Mouse (Mus musculus): Measurements from ENCODE around the gene Tspan32.

Gene Tspan32

DNA sequence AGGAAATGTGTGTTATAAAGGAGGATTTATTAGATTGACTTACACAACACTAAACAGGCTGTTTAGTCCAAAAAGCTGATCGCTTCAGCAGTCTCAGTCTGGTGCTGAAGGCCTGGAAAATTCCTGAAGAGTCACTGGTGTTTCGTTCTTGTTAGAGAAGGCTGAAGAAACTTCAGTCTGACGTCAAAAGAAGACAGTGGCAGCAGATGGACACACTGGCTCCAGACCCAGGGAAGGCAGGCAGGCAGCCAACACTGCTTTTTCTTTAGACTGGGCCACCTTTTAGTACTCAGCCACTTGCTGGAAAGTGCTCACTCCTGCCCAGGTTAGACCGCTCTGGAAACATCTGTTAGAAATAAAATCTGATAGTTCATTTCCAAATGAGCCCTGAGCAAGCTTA is 28.7 kb downstream of the Tspan32 start:
- no peak for DNase-seq (ENCODE audit: extremely low spot score, low spot score)

DNA sequence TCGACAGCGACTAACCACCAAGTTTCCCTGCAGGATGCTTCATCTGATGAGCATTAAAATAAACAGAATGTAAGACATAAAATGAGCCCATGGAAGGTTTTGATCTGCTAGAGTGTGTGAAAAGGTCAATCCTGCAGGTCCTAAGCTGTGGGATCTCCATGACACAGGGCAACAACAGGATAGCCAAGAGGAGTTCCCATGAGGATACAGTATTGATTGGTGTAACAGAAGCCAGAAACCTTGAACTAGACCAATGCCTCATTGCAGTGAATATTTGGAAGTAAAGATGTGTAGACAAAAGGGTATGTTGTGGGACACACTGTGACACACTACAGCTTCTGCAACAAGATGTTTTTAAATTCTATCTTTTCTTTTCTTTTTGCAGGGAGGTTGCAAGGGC is 29.3 kb downstream of the Tspan32 start:
- DNase-seq (ENCODE audit: extremely low spot score, low spot score) = no peak

DNA sequence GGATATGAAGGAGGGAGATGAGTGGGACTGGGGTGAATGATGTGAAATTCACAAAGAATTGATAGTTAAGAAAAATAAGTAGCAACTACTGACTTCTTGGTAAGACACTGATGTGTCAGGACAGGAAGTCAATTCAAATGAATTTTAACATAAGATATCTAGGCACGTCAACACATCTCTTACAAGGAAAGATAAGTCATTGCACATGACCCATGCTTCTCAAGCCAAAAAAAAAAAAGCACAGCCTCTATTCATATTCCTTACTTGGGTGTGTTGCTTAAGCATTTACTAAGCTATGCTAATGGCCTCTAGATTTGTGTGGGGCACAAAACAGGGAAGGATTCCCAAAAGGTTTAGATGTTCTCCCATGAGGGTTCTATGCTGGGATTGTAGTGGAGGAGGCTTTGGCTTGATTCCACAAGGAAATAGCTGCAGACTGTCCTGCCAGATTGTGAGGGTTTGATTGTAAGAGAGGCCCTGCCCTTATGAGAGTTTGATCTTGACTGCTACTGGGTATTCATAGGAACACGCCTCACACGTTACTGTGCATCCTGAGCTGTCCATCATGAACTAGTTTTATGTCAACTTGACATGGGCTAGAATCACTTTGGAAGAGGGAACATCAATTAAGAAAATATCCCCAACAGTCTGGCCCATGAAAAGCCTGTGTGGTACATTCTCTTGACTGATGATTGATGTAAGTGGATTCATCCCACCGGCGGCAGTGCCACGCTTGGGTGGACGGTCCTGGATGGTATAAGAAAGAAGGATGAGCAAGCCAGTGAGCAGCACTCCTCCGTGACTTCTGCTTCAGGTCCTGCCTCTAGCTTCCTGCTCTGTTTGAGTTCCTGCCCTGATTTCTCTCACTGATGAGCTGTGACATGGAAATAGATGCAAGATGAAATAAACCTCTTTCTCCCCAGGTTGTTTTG is 29.9 kb downstream of the Tspan32 start:
- no peak for DNase-seq (ENCODE audit: extremely low spot score, low spot score)

DNA sequence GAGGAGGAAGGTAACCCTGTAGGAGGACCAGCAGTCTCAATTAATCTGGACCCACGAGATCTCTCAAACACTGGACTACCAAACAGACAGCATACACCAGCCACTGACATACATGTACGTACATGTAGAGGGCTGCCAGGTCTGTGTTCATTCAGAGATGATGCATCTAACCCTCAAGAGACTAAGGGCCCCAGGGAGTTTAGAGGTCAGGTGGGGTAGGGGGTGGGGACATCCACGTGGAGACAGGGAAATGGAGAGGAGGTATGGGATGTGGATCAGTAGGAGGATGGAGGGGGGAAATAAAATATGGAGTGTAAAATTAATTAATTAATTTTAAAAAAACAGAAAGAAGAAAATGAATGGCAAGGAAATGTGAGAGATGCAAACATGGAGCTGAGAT is 31.9 kb downstream of the Tspan32 start:
- DNase-seq (ENCODE audit: extremely low spot score, low spot score) = no peak

DNA sequence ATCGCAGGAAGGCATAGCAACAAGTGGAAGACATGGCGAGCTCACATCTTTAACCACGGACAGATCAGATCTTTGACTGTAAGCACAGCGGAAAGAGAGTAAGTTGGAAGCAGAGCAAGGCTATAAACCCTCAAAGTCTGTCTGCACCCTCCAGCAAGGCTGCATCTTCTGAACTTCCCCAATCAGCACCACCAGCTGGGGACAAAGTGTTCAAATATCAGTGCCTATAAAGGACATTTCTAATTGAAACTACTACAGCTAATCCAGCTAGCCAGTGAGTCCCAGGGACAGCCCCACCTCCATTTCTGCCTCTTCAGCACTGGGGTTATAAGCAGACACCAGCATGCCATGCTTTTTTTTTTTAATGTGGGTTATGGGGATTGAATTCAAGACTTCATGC is 32.5 kb downstream of the Tspan32 start:
- DNase-seq (ENCODE audit: extremely low spot score, low spot score) = no peak

DNA sequence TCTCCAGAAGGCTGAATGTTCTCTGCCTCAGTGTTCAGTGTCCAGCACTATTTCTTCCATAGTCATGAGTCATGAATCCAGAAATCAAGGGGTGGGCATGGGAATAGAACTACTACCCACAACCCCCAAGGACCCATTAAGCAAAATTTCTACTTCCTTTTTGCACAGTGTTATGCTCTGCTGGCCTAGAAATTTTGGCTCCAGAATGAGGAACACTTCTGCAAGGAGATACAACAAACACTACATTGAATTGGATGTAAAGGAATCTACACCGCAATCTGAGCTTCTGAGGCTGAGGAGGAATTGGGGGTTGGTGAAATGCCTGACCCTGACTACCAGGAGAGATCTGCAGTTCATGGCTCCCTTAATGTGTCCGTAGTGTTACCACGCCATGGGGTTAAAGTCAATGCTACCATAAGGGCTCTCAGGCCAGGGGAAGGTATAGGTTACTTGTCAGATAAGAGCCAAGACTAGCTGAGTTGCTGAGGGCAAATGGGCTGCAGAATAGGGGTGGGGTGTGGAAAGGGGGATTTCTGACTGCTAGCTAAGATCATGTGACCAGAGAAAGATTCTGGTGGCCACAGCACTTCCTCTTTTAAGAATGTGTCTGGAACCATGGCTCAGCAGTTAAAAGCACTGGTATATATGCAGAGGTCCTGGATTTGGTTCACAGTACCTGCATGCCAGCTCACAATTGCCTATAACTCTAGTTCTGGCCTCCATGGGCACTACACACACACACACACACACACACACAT is 33.5 kb downstream of the Tspan32 start:
- no peak for DNase-seq (ENCODE audit: extremely low spot score, low spot score)

DNA sequence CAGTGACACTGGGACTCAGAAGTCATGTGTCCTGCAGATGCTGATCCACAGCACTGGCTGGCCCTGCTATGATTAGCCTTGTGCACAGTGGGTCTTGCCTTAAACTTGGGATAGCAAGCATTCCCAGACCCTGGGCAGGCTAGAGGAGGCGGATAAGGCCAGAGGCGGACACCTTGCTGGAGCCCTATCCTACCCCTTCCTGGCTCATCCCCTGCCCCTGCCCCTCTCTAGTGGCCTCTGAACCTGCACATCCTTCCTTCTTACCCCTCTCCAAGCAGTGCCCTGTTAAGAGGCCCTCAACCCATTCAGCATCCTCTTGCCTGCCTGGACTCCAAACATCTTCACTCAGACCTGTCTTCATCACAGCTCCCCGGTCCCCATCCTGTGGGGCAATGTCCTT is 35.7 kb downstream of the Tspan32 start:
- DNase-seq (ENCODE audit: extremely low spot score, low spot score) = no peak

DNA sequence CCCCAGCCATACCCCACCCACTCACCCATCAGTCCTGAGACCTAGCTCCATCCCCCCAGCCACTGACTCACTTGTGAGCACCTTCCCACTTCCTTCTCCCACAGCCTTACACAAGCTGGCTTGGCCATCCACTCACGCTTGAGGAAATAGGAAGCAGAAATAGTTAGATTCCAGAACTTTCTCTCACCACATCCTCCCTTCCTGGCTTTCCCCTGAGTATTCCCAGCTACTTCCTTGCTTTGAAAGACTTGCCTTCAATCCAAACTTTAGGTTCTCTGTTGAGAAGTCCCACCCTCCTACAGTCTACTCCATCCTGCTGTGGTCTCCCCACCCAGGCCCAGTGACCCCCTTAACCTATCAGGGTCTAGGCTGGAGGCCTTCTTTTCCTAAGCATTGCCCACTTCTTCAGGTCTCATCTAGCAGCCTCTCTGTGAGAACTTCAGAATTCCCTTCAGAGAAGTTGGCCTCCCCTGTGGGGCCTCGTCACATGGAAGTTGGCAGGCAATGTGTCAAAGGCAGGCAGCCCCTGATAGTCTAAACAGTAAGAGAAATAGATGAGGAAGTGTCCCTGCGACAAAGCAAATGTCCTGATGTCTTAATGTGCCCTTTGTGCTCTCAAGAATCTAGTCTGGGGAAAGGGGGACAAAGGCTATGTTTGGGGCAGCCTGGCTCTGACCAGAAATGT is 36.4 kb downstream of the Tspan32 start:
- no peak for DNase-seq (ENCODE audit: extremely low spot score, low spot score)

DNA sequence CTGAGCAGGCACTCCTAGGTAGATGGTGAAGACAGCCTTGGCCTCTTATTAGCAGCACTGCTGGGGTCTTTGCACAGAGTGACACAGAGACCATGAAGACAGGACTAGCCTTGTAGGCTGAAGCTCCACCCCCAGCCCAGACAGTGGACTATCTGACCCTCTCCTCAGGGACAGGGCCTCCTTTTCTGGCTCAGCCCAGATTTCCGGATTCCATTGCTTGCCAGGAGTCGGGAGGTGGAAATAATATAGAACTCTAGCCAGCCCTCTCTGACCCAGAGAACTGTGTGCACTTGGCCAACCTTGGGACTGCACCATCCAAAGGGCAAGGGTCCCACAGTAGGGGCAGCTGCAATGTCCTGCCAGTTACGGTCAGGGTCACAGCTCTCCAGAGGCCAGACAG is 37.2 kb downstream of the Tspan32 start:
- DNase-seq (ENCODE audit: extremely low spot score, low spot score) = no peak

DNA sequence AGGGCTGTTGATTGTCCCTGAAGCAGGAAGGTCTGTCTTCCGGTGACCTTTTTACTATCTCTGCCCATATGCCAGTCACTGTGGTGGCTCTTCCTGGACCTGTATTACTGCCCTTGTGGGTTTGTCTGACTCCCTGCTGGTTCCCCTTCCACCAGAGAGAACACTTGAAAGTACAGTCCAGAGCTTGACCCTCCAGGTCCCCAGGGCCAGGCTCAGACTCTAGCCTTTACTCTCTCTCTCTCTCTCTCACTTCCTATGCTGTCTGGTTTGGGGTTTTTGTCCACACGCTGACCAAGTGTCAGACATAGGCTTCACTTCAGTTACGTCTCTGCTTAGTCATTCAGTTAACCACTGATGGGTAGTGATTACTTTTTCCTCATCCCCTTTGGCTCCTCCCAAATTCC is 38.1 kb downstream of the Tspan32 start:
- no peak for DNase-seq (ENCODE audit: extremely low spot score, low spot score)

DNA sequence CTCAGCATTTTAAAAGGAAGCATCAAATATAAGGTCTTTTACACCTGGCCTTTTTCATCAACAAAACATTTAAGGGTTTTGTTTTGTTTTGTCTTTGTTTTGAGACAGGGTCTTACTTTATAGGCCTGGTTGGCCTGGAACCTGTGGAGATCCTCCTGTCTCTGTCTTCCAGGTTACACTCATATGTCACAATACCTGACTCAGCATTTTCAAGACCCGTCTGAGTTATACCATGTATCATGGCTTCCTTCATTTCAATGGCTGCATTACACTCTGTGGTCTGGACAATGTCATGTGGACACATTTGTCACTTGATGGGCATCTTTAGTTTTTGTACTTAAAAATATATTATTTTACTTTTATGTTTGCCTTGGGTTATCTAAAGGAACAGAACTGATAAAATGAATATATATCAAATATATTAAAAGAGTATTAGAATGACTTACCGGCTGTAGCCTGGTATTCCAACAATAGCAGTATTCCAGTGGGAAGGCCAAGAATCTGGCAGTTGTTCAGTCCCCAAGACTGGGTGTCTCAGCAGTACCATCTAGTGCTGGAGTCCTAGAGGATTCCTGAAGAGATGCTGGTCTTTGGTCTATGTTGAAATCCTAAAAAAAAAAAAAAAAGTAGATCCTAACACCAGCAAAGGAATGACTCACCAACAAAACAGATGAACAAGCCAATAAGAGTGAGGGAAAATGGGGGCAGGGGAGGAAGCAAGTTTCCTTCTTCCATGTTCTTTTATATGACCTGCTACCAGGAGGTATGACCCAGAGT is 39.4 kb downstream of the Tspan32 start:
- no peak for DNase-seq (ENCODE audit: extremely low spot score, low spot score)

DNA sequence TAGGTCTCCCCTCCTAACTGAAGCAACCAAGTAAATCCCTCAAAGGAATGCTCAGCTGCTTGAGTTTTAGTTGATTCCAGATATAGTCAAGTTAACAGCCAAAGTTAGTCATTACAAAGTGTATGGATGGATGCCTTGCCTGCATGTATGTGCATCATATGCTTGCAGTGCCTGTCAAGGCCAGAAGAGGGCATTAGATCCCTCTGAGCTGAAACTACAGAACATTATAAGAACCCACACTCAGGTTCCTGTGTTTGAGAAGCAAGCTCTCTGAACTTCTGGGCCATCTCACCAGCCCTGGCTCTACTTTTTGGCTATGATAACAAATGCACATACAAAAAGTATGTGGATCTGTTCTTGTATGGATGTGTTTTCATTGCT is 40.0 kb downstream of the Tspan32 start:
- DNase-seq (ENCODE audit: extremely low spot score, low spot score) = no peak

DNA sequence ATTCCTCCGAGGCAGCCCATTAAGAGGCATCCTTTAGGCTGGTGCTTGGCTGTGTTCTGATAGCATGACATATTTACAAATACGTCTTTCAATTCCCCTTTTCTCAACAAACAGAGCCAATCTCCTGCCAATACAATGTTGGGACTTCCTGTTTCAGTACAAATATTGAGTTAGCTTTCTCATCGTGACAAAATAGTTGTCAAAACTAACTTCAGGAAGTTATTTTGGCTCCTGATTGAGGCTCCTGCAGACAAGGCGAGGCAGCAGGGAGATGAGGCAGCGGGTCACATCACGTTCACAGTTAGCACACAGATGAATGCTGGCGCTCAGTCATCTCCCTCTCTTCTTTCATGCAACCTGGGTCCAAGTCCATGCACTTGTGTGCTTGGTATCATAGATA is 41.5 kb downstream of the Tspan32 start:
- DNase-seq (ENCODE audit: extremely low spot score, low spot score) = no peak

DNA sequence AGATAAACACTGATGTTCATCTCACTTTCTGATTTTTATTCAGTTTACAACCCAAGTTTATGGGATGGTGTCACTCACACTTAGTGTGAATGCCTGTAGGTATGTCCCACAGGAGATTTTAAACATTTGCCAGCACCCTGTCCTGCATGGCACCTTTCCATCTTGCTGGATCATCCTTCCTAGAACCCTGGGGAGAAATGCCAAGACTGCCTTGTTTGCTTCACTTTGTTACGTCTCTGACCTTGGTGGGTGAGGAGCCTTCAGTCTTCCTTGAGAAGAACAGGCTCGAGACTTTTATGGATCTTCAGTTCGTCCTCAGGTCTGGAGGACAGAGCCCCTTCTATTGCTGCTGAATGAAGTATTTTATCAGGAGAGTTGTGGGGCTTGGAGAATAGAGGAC is 44.5 kb downstream of the Tspan32 start:
- DNase-seq (ENCODE audit: extremely low spot score, low spot score) = no peak

DNA sequence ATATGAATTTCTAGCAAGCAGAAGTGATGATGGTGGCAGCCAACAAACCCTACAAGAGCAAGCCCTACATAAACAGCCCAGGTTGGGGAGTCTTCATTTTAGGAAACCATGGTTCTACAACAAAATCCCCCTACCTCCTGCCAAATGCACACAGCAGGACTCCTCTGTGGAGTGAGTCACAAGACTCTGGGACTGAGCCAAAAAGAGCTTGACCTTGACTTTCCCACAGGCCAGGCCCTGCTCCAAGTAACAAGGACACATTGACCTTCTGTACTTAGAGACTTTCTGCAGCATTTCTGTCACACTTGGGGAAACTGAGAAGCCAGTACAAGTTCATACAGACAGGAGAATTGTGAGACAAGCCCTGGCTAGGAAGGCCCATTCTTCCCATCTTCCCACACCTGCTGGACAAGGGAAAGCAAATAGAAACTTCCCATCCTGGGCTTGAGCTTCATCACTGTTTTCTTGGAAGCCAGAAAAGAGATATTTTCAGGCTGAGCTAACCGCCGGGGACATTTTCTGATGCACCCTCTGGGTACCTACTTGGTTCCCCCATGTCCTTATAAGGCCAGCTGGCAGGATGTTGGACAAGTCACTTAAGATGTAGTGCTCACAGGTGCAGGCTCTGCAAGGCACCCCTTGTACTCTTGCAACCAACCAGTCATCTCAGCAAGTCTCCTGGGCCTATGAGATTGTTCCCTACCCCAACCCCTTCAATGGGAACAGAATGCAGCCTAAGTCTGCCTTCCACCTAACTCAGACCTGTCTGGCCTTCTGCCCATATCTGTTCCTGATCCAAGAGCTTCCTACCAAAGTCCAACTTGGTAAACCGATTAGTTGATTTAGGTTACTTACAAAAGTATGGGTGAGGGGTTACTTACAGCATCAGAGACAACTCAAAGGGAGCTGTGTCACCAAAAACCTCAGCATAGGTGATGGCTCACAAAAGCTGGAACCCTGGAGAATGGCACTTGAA is 45.3 kb downstream of the Tspan32 start:
- DNase-seq (ENCODE audit: extremely low spot score, low spot score) = no peak

DNA sequence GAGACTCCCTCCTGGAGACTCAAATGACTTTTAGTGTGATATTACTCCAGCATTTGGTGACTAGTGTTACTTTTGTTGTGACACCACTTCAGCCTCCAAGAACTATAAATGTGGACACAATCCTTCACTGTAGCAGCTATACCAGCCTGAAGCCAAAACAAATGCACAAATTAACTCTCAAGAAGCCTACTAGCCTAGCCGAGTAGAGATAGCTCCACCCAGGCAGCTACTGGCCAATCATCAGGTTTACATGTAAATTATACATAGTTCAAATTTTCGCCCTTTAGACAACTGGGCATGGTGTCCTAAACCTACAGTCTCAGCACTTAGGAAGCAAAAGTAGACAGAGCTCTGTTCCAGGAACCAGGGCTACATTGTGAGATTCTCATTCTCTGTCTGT is 46.5 kb downstream of the Tspan32 start:
- no peak for DNase-seq (ENCODE audit: extremely low spot score, low spot score)

DNA sequence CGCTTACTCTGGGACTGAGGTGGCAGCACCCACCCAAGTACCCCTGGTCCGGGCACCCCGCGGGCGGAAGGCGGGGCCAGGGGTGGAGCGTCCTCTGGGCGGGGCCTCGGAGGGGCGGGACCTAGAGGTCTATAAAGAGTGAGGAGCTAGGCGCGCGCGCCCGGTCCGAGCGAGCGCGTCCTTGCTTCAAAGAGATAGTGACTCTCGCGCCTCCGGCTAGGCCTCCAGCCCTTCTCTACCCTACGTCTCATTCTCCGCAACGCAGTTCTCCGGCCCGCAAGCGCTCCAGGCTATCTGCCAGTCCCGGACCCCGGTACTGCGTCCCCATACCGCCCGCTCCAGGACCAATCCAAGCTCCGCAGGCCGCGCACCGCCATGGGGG is 47.8 kb downstream of the Tspan32 start, which contains the start of gene Cd81:
Cd81 (plus strand) TSS at position 114 of the 382 bp plus-strand sequence.
- DNase-seq (ENCODE audit: extremely low spot score, low spot score) = peak; percentile 87

DNA sequence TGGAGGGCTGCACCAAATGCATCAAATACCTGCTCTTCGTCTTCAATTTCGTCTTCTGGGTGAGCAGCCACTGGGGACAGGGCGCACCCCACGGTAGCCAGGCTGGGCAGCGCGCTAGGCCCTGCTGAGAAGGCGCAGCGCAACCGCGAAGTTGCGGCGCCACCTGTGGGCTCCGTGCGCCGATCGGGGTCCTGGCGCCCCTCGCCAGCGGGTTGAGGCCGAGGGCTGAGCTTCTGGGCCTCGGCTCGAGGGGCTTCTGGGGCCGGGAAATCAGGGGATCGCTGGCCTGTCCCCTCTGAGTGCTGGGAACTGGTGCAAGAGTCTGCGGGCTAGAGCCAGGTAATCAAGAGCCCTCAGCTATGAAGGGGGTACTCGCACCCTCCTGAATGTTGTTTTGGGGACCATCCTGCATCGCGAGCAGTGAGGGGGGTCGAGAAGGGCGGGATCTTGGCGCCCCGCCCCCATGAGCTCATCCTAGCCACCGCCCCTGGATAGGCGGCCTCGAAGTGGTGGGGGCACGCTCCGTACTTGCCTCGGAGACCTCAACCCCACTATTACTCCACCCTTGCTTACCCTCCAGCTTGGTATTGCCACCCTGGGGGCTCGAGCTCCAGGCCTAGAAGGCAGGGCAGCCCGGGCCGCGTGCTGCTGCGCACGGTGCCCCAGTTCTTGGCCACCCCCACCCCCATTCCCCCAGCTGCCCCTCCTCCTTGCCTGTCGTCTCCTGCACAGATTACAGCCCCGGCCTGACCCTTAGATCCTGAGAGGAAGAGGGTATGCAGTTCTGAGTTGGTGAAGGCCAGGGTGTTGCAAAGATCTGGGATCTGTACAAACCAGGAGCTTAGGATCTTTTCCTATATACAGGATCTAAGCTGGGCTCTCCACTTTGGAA is 48.4 kb downstream of the Tspan32 start:
- DNase-seq (ENCODE audit: extremely low spot score, low spot score) = peak; percentile 78

DNA sequence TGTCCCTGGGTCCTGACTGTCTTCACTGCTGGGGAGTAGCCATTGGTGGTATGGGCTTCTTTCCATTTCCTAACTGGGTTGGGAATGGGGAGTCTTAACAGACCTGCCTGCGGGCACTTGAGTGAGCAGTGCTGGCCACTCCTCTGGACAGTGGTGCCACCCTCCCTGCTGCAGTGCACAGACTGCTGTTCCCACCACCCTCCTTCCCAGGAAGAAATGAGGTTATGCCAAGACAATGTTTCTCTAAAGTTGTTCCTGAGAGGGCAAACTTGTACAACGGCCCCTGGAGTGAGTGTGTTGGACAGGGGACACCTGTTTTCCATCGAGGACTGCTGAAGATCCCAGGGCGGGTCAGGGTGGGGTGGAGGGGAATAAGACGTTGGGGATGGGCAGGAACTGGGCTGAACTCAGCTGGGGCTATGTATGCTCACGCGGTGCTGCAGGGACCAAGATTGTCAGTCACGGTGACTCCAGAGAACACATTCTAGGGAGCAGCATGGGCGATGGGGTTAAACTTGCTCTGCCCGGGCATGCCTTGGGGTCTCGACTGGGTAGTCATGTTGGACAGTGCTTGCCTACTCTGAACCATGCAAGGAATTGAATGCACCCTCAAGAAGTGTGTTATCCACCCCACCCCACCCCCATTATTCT is 49.2 kb downstream of the Tspan32 start:
- no peak for DNase-seq (ENCODE audit: extremely low spot score, low spot score)

Data from neural tube, embryonic 10.5 days (tissue).